ENCODE assay signal across 16 mouse cellular contexts in the genomic region with DNA sequence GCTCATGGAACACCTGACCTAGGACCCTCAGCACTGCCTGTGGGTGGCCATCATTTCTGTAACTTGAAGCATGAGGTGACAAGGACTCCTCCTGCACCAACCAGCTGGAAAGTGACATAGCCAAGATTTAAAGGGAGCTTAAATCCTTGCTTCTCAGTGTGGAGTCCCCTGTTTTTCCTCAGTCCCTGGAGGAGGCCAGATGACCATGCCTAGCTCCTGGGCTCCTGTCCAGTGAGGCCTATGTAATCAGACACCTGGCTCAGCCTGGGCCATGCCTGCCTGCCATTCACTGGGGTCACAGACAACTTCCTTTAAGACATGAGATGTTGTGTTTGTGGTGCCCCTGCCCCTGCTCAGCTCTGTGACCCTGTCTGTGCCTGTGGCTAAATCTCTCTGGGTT. TPM values are rescaled to one million over a fixed set of nuclear protein-coding genes. Genes with fewer than 3 reads are reported as not detected.
"Had no signal": no experiment of that assay in that cellular context is flagged by ENCODE, and none has a peak within 500 bp of the region (broad histone marks: within the 10 kb centered on the region; RNA-seq: fewer than 3 reads in every experiment).

No protein-coding gene starts in this region.

- H3K9ac ChIP-seq: liver, embryonic 15.5 days; neural tube, embryonic 15.5 days had no signal

- H3K4me2 ChIP-seq: liver, embryonic 11.5 days; liver, embryonic 15.5 days; neural tube, embryonic 15.5 days had no signal

- H3K4me1 ChIP-seq: limb, embryonic 10.5 days; liver, embryonic 15.5 days had no signal

- H3K36me3 ChIP-seq: limb, embryonic 10.5 days; liver, embryonic 15.5 days; midbrain, embryonic 10.5 days; neural tube, embryonic 15.5 days had no signal

- H3K27ac ChIP-seq: left cerebral cortex, adult 2 months; limb, embryonic 10.5 days; liver, embryonic 15.5 days; midbrain, embryonic 10.5 days; neural tube, embryonic 15.5 days had no signal

- DNase-seq: kidney, adult 9 months; lung, adult 2 months; lung, postnatal 36 days; midbrain, embryonic 14.5 days; right cerebral cortex, adult 18-20 months; right cerebral cortex, postnatal 25 days; thymus, postnatal 36 days had no signal

- H3K4me3 ChIP-seq: left cerebral cortex, adult 2 months; limb, embryonic 10.5 days; liver, embryonic 15.5 days; midbrain, embryonic 10.5 days; myocyte; neural tube, embryonic 15.5 days had no signal

- ATAC-seq: lung, postnatal 0 days had no signal

- H3K27me3 ChIP-seq: liver, embryonic 15.5 days had no signal

- H3K9me3 ChIP-seq: limb, embryonic 10.5 days; liver, embryonic 15.5 days; midbrain, embryonic 10.5 days; neural tube, embryonic 15.5 days had no signal

RNA-seq across cellular contexts. Expression of a gene that starts 36.1 kb away (rescaled TPM):
- total RNA-seq: megakaryocyte progenitor cell, adult 5-6 weeks had no signal
- polyA plus RNA-seq: myocyte had no signal

RNA-seq across cellular contexts. Expression of a gene that starts 52.5 kb away (rescaled TPM):
- total RNA-seq: megakaryocyte progenitor cell, adult 5-6 weeks had no signal
- polyA plus RNA-seq: limb, embryonic 10.5 days; liver, embryonic 11.5 days; lung, adult 2 months; lung, postnatal 0 days; myocyte had no signal
